Mouse (Mus musculus): ENCODE data around the gene Chn1.

GRCm38 (mm10) chr2:73775683-73776310 lies 651 bp upstream of the Chn1 start:
- TF ChIP-seq CTCF (IDR thresholded peaks at IDR 0.05; ENCODE audit: borderline replicate concordance, insufficient read depth, low read length) (no peak), POLR2A (IDR thresholded peaks at IDR 0.05; ENCODE audit: low read depth, low read length) (no peak)
